Mouse (Mus musculus) spleen, adult 12 weeks (tissue): Measurements from ENCODE around the gene Ccdc186.
"Not testable (repeated sequence)": the region's sequence is repeated elsewhere in the genome, so short reads cannot be mapped to it uniquely, and the experiment has no call there.

Experiments used
- DNase-seq: peaks from one replicate; pipeline ENCODE4 v3.0.0; 2022; ENCODE audit warnings: low spot score

Ccdc186 gene

GRCm38 (mm10) chr19:56801656-56802351 is 20.2 kb downstream of the Ccdc186 start:
- no peak for DNase-seq

DNA sequence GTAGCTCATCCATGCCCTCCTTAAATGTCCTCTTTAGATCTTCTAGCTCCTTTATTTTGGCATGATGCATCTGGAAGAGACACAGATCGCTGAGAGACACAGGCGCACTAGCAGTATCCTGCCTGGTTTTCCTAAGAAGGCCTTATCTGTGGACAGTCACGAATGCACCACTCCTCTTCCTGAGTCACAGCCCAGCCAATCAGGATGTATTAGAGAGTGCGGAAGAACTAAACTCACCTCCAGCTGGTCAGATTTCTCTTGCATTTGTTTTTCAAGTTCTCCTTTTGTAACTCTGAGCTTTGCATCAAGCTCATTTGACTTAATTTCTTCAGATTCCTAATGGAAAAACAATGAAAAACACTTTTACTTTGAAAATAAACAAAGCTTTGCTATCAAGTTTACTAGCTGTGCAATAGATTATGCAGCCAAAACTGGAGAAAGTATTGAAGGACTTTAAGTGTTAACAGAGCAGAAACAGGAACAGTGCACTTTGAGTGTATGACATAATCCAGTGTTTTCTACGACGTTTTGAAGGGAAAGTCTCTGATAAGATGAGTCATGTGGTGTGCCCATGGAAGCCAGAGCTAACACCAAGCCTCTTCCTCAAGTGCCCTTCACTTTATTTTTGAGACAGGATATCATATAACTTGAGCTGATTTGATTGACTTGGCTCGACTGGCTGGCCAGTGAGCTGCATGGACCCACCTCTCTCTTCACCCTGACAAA is 20.9 kb downstream of the Ccdc186 start:
- DNase-seq = no peak

GRCm38 (mm10) chr19:56800226-56800625 is 21.8 kb downstream of the Ccdc186 start:
- no peak for DNase-seq

GRCm38 (mm10) chr19:56797376-56797775 is 24.6 kb downstream of the Ccdc186 start:
- DNase-seq = no peak

DNA sequence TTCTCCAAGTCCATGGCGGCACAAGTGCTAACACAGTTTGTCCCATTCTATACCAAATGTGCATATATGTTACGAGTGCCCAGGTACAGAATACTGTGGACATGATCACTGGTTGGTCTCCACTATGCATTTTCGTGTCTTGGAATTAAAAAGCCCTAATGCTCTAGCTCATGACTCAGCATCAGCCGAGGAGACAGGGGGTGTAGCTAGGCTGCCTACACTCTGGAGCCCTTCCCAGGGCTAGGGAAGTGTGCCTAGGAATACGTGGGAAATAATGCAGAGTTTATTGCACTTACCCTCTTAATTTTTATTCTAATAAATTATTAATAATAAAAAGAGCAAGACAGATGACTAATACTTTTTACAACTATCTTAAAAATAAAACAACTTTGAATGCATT is 33.0 kb downstream of the Ccdc186 start:
- no peak for DNase-seq

GRCm38 (mm10) chr19:56787911-56788310 is 34.1 kb downstream of the Ccdc186 start:
- no peak for DNase-seq

- DNase-seq = not testable (repeated sequence)
Measured at GRCm38 (mm10) chr19:56778532-56778931, 43.5 kb downstream of the Ccdc186 start.

GRCm38 (mm10) chr19:56776719-56777382 is 45.1 kb downstream of the Ccdc186 start:
- DNase-seq = no peak

- DNase-seq = no peak
Measured at GRCm38 (mm10) chr19:56775893-56776718, 45.9 kb downstream of the Ccdc186 start.

- DNase-seq = no peak
Measured at GRCm38 (mm10) chr19:56774971-56775892, 46.8 kb downstream of the Ccdc186 start.

DNA sequence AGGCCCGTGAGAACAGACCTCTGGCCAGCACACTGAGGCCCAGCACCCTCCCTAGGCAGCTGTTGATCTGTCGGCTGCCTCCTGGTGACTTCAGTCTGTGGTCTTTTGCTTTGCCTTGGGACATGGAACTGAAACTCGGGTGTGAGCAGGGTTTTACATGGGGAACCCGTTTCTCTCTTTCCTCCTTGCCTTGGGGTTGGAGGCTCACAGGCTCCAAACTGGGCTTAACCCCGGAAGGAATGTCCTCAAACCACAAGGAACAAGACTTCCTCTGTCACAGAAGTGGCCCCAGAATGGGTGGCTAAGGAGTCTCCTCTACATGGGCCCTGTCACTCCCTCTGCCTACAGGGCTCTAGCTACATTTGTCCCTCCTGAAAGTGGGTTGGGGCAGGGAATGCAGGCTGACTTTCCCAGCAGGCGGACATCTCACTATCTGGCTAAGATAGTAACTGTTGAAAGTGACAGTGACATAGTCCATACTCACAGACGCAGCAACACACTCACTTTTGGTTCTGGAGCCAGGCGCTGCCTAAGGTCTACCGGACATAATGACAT is 47.5 kb downstream of the Ccdc186 start:
- DNase-seq = no peak

DNA sequence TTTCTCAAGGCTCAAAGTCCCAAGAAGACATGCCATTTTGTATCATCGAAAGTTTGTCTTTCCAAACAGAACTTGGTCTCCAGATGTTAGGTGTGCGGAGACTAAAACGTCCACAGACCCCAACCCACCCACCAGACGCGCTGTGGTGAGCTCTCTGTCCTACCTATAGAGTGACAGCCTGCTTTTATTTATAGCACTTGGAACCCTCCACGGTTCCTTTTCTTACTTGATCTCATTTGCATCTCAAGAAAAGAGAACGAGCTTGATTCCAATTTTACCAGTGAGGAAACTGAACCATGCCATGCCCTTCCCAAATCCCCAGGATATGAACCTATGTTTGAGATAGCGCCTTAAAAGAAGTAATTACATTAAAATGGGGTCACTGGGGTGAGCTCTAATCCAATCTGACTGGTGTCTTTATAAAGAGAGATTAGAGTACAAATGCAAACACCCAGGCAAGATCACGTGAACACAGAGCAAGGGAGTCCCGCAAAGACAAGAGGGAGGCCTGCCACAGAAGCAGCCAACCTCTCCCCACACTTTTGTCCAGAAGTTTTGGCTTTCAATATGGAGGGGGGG is 48.5 kb downstream of the Ccdc186 start:
- no peak for DNase-seq

GRCm38 (mm10) chr19:56772158-56772557 is 49.8 kb downstream of the Ccdc186 start:
- no peak for DNase-seq

GRCm38 (mm10) chr19:56769024-56769423 is 53.0 kb downstream of the Ccdc186 start:
- no peak for DNase-seq

- no peak for DNase-seq
Measured at GRCm38 (mm10) chr19:56762686-56763085, 59.3 kb downstream of the Ccdc186 start.

DNA sequence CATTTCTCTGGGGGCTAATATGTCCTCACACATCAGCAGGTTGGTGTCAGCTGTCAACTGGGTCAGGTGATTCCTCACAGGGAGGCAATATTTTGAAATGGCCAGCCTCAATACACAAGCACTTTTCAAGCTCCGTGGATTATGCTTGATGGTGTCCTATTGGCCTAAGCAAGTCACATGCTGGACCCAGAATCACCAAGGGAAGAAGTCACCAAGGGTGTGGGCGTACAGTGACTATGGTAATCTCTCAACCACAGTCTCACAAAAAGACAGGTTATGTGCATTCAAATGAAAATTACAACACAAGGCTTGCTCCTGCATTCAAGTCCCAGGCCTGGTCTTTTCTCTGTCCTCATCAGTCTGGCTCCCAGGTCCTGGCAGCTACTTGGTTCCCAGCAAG is 60.3 kb downstream of the Ccdc186 start:
- no peak for DNase-seq

GRCm38 (mm10) chr19:56761096-56761495 is 60.9 kb downstream of the Ccdc186 start:
- DNase-seq = no peak

DNA sequence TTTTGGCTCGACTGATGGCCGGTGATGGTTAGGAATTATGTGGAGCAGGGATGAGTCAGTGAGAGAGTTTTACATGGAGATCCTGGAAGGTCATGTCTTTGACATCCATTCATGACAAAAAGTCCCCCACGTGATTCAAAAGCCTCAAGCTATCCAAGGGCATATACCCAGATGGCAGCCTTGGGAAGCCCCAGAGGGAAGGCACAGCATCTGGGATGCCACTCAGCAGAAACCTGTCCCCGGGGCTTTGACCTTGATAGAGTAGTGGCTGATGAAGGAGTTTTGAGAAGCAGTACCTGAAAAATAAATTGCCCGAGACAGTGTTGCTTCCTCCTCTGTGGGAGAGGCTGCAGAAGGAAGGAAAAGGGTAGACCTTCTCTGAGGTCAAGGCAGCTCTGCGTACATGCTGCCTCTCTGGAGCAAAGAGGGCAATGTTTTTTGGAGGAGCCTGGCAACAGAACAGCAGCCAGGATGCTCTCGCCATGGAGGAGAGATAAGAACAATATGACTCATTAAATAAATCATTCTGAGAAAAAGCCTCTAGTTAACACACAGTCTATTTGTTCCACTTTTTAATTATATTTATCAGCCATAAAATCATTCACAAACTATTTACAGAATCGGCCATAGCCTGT is 61.6 kb downstream of the Ccdc186 start:
- DNase-seq = no peak

- no peak for DNase-seq
Measured at GRCm38 (mm10) chr19:56759740-56760139, 62.2 kb downstream of the Ccdc186 start.

DNA sequence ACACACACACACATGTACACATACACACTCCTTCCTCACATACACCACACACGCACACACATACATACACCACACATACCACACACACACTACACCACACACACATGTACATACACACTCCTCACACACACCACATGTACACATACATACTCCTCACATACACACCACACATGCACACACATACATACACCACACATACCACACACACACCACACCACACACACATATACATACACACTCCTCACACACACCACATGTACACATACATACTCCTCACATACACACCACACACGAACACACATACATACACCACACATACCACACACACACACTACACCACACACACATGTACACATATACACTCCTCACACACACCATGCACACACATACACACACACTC is 63.7 kb downstream of the Ccdc186 start:
- DNase-seq = no peak
